Mouse (Mus musculus): ENCODE results near the gene Tnnc2.
A peak's percentile ranks its signal among the peaks of the same experiment; 100 is the strongest.
"Not testable (repeated sequence)": the region's sequence is repeated elsewhere in the genome, so short reads cannot be mapped to it uniquely, and the experiment has no call there.

Gene Tnnc2

GRCm38 (mm10) chr2:164798554-164798953, 18.8 kb upstream of the Tnnc2 start:
- not testable (repeated sequence) for DNase-seq (ENCODE audit: extremely low spot score, low spot score)

DNA sequence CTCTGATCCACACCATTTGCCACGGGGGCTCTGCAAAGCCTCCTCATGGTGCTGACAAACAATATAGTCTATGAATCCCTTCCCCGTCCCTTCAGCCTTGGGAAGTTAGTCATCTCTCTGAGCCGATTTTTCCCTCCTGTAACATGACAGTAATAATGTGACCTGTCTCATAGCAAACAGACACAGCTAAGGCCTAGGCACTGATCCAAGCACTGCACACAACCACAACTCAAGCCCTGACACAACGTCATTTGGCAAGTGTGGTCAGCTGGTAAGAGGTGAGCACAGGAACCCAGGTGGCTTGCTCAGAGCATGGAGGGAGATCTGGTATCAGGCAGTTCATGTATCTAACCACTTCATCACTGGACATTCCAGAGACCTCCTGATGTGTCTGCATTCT, 16.1 kb upstream of the Tnnc2 start:
- DNase-seq (ENCODE audit: extremely low spot score, low spot score) = no peak

GRCm38 (mm10) chr2:164794293-164794692, 14.5 kb upstream of the Tnnc2 start:
- DNase-seq (ENCODE audit: extremely low spot score, low spot score) = peak; percentile 69

DNA sequence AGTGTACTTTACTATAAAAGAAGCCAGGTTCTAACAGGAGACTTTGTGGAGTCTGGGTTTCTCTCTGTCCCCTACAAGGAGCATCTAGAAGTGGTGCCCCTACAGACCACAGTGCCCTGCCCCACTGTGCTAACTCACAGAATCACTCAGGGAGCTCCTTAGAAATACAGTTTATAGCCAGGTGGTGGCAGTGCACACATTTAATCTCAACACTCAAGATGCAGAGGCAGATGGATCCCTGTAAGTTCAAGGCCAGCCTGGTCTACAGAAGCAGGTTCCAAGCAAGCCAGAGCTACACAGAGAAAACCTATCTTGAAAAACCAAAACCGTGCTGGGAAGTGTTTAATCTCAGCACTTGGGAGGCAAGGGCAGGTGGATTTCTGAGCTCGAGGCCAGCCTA, 14.0 kb upstream of the Tnnc2 start:
- DNase-seq (ENCODE audit: extremely low spot score, low spot score) = no peak

GRCm38 (mm10) chr2:164793236-164793635, 13.5 kb upstream of the Tnnc2 start:
- peak; percentile 45 for DNase-seq (ENCODE audit: extremely low spot score, low spot score)

DNA sequence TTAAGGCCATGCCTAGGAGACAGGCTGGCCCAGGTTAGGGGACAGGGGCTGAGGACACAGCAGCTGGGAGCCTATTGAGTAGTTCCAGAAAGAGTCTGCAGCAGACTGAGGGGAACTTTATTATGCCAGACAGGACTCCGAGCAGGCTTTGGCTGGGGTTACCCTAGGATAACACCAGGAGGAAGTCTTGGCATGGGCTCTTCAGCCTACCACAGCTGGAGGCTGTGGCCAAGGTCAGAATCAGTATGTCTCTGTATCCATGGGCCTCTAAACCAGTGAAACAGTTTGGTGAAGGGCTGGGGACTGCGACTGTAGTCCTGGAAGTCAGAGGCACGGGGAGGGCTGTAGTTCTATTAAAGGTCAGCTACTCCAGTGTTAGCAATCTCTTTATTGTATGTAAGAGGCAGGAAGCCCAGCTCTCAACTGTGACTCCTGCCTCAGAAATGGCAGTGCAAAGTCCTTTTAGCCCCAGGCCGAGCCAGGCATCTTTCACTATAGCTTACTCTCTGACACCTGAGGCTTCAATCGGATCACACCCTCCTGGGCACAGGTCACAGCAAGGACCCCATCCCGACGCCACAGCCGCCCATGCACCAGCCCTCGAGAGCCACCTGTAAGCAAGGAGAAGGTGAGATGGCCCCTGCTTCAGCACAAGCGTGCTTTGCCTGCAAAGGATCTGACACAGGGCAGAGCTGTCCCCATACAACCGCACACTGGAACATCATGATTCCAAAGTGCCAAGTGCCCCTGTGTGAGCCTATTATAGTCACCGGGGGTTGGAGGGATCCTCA, 12.8 kb upstream of the Tnnc2 start:
- DNase-seq (ENCODE audit: extremely low spot score, low spot score) = no peak

DNA sequence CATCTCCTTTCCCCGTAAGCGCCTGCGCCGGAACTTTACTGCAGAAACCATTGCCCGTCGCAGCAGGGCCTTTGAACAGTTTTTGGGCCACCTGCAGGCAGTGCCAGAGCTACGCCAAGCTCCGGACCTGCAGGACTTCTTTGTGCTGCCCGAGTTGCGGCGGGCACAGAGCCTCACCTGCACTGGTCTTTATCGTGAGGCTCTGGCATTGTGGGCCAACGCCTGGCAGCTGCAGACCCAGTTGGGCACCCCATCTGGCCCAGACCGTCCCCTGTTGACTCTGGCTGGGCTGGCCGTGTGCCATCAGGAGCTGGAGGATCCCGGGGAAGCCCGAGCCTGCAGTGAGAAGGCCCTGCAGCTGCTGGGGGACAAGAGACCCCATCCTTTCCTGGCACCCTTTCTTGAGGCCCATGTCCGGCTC, 12.1 kb upstream of the Tnnc2 start:
- DNase-seq (ENCODE audit: extremely low spot score, low spot score) = no peak

- DNase-seq (ENCODE audit: extremely low spot score, low spot score) = no peak
Measured at GRCm38 (mm10) chr2:164790451-164790850, 10.7 kb upstream of the Tnnc2 start.

DNA sequence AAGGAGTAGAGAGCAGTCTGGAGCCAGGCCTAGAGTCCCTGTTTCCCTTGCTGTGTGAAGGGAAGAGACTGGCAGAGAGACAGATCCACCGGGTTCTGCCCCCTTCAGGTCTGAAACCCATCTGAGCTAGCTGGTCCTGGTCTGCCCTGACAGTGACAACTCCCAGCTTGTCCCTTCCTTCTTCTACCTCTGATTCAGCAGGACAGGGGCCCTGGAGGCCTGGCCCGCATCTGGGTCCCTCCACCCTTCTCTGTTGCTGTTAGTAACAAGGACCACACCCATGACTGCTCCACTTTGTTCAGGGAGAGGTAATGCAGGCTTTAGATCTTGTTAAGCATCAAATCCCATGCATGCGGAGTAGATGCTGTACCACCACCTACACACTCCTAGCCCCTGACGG, 8.6 kb upstream of the Tnnc2 start:
- no peak for DNase-seq (ENCODE audit: extremely low spot score, low spot score)

DNA sequence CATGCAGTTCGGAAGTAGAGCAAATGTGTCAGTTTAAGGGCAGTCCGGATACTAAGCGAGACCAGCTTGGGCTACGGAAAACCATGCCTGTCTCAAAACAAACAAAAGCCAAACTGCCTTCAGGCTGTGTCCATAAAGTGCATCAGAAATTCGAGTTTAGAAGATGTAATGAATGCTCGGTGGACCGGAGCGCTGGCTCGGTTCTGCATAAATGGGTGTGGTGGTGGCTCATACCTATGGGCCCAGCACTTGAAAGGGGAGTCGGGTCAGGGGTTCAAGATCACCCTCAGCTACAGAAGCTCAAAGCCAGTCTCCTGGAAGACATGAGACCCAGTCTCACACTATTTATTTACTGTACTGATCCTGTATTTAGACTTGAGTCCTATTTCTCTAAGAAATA, 8.0 kb upstream of the Tnnc2 start:
- no peak for DNase-seq (ENCODE audit: extremely low spot score, low spot score)

GRCm38 (mm10) chr2:164787032-164787431, 7.3 kb upstream of the Tnnc2 start:
- DNase-seq (ENCODE audit: extremely low spot score, low spot score) = no peak

GRCm38 (mm10) chr2:164786388-164786885, 6.7 kb upstream of the Tnnc2 start:
- DNase-seq (ENCODE audit: extremely low spot score, low spot score) = no peak

DNA sequence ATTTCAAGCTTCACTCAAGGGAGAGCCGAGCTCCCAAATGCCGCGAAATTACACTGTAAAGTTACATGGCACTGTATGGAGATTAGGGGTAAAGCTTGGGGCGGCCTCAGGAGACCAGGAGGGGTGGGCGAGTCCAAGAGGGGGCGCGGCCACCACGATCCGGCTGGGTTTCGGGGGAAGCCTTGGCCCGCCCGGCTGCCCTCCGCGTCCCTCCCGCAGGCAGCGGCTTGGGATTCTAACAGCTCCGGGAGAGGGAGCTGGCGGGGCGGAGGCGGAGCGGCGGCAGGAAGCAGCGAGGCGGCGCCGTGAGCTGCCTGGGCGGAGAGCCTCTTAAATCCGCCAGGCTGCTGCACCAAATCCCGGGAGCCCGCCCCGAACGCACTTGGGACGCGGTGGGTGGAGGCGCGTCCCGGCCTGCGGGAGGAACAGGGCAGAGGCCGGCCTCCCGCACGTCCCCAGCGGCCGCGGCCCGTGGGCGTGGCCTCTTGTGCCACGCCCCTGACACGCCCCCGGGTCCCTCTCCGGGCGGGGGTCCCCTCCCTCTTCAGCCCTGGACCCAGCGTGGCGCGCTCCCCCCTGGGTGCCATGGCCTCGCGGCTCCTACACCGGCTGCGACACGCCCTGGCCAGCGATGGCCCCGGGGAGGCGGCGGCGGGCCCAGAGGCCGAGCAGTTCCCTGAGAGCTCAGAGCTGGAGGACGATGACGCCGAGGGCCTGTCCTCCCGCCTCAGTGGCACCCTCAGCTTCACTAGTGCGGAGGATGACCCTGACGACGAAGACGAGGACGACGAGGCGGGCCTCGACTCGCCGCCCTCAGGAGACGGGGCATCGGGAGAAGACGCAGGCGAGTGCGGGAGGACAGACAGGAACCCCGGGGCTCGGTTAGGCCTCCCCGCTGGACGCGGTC, 6.0 kb upstream of the Tnnc2 start, which contains the start of gene Snx21:
TSS of gene Snx21 (plus strand) at position 343 of the 907 bp plus-strand sequence.
- peak; percentile 91 for DNase-seq (ENCODE audit: extremely low spot score, low spot score)

GRCm38 (mm10) chr2:164784869-164785420, 5.2 kb upstream of the Tnnc2 start:
- no peak for DNase-seq (ENCODE audit: extremely low spot score, low spot score)

GRCm38 (mm10) chr2:164783926-164784581, 4.3 kb upstream of the Tnnc2 start:
- no peak for DNase-seq (ENCODE audit: extremely low spot score, low spot score)

- no peak for DNase-seq (ENCODE audit: extremely low spot score, low spot score)
Measured at GRCm38 (mm10) chr2:164781876-164782275, 2.1 kb upstream of the Tnnc2 start.

DNA sequence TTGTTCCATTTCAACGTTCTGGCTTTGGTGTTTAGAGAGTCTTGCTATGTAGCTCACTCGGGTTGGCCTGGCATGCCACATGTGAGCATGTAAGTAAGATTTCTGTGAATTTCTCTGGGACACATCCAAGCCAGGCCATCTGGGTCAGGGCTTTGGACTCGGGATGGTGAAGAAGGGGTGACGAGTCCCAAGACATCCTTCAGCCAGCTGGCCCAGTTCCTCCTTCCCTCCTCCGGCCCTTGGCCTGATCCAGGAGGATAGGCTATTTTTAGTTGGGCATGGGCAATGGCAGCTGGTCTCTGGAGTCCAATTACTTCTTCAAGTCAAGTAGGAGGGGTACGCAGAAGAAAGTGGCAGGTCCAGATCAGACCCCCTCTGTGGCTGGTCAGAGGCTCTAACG, 958 bp downstream of the Tnnc2 start:
- no peak for DNase-seq (ENCODE audit: extremely low spot score, low spot score)

DNA sequence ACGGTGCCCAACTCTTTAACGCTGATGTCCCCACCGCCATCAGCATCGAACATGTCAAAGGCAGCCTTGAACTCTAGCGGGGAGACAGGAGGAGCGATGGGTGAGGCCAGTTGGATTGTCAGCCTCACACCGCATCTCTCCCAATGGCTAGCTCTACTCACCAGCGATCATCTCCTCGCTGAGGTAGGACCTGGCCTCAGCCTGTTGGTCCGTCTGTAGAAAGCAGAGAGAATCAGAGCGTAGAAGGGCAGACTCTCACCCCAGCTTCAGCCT, 1.8 kb downstream of the Tnnc2 start:
- no peak for DNase-seq (ENCODE audit: extremely low spot score, low spot score)

- no peak for DNase-seq (ENCODE audit: extremely low spot score, low spot score)
Measured at GRCm38 (mm10) chr2:164777246-164778014, 2.3 kb downstream of the Tnnc2 start.

GRCm38 (mm10) chr2:164776801-164777200, 3.0 kb downstream of the Tnnc2 start:
- no peak for DNase-seq (ENCODE audit: extremely low spot score, low spot score)

GRCm38 (mm10) chr2:164776130-164776529, 3.6 kb downstream of the Tnnc2 start:
- no peak for DNase-seq (ENCODE audit: extremely low spot score, low spot score)

All from neural tube, embryonic 10.5 days (tissue).